Mouse (Mus musculus) retina, postnatal 1 day (tissue): ENCODE measurements around the gene Fhit.

Experiments
- DNase-seq: peaks from one replicate; pipeline ENCODE4 v3.0.0-alpha.2; 2012

The Fhit gene

DNA sequence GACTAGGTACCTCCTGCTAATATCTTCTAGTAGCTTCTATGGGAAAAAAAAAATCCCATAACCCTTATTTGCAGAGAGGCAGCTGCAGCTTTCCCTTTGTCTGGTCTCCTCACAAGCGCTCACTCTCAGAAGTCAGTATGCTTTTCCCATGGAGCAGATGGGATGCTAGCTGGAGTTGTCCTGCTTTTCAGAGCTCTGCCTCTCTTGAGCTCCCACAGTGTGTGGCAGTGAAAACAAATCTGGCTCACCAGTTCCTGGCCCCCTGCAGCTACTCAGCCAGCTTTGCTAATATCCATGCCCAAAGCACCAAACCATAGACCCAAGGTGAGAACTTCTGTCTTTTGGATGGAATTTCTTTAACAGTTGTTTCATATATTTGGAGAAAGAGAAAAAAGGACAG, 1510.4 kb downstream of the Fhit start:
- DNase-seq = no peak

DNA sequence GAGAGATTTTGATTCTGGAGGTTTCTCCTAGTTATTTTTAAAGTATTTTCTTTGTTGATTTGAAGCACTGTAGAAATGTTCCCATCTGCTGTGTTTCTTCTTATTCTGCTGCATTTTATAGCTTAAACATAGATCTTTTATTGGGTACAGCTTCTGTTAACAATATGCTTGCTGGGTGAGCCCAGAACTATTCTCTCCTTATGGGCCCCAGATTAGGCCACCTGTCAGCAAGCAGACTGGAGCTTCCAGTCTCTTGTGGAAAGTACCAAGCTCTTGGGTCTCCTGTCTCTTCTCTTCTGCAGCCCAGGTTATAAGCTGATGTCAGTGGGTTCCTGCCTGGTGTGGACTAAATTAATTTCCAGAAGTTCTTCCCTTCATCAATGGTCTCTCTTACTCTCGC, 1513.4 kb downstream of the Fhit start:
- no peak for DNase-seq

DNA sequence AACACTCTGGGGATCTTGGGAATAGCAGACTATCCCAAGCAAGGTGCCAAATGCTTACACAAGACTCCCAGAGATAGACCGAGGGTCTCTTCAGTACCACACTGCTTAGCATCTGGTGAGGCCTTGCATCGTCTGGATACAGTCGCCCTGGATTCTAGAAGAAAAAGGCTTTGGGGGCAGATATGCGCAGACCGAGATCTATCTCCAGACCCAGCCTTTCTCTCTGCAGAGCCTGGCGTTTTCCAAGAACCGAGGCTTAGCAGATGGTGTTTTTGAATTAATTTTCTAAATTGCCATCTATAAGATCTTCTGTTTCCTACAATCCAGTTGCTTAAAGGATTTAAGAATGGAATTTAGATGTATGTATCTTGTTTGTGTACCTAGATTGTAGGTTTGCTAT, 1515.6 kb downstream of the Fhit start:
- no peak for DNase-seq

DNA sequence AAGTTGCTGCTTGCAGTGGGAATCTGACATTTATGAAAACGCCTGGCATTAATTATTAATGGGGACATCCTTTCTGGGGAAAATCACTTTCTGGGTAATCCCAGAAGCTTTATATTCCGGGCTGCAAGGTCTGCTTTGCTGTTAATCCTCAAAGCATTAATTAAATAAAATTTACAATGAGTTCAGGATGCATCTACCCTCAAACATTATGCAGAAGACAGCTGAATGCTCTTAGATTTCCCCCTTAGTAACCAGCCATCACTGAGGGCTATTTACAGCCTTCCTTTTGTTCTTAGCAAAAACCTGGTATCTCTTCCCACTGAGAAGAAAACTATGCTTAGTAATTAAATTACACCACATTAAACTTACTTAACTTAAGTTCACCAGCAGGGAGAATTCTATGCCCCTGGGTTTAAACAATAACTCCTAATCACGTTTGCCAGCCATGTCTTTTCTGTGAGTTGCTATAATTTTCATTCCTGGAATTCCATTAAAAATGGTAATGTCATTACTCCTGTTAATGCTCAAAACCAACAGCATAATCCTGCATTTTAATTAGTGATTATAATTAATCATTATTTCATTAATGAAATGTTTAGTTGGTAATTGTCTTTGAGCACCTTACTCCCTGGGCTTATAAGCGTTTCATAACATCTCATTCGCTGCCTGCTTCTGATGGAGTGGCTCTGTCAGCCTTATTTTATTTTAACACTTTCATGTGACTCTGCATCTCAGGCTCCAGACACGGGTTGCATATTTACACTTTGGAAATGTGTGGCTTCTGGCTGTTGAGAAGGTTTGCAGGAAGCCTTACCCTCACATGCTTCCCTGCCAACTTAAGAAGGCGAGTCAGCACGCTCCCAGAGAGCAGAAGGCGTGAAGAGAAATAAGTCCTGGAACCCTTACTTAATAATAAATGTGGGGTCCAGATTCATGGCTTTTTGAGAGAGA, 1517.3 kb downstream of the Fhit start:
- peak; percentile 28 for DNase-seq

DNA sequence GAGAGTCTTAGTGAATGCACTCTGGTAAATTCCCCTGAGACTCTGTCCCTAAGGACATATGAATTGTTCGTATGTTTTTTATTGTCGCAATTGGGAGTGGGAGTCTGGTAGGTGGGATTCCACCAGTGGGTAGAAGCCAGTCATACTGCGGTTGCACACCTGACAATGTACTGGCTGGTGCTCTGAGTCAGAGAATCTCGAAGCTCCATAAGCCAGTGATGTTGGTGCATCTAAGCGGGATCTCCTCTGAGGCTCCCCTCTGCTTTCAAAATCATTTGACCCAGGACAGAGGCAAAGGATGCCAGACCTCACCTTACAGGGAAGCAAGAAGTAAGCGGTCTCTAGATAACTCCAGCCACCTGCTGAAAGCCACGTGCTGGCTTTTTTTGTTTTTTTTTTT, 1518.1 kb downstream of the Fhit start:
- DNase-seq = peak; percentile 24

DNA sequence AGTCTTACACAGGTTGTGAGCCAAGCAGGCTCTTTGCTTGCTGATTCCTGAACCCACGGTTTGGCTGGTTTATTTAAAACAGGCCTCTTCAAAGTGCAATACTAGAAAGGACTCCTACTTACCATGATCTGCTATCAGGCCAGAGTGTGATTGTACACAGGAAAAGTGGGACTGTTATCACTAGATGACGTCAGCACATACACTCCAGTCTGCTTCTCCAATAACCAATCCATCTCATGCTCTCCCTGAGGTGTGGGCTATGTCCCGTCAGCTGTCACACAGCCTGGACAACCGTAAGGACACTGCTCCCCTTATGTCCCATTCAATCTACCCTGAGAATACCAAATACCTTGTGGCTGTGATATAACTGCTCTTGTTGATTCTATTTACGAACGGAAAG, 1519.2 kb downstream of the Fhit start:
- no peak for DNase-seq

DNA sequence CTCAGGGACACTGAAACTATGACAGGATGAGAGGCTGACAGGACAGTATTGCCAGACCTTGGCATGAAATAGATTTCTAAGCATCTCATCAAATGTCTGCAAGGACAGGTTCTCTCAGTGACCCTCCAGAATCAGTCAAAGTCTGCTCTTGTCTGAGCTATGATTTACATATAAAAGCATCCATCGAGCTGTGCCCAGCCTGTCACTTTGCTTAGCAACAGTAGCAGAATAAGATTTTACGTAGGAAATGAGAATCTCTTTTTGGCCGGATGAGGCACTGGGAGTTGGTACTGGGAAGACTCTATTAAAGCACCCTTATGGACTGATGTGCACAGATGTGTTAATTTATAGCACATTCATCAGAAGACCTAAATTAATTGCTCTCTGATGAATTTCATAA, 1519.8 kb downstream of the Fhit start:
- DNase-seq = no peak

DNA sequence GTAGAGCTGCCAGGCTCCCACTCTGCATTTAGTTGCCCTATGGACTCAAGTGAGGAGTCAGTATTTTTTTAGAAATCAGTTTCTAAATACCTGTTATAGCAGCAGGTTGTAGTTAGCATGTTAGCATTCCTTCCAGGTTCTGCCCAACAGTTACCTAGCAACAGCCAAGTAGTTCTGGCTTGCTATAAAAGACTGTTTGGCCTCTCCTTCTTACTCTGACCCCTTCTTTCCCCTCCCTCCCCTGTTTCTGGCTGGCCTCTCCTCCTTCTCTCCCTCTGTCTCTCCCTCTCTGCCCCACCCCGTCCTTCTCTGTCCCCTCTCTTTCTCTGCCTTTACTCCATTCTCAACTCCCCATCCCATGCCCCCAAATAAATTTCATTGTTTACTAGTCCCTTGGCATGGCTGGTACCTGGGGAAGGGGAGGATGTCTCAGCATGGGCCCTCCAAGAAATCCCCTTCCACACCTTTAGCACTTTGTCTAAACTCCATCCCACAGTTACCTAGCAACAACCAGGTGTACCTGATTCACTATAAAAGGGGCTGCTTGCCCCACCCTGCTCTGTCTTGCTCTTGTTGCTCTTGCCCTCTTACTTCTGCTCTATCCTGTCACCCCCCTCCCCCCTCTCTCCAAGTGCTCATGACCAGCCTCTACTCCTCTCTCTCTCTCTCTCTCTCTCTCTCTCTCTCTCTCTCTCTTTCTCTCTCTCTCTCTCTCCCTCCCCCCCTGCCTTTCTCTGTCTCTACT, 1527.4 kb downstream of the Fhit start:
- no peak for DNase-seq

DNA sequence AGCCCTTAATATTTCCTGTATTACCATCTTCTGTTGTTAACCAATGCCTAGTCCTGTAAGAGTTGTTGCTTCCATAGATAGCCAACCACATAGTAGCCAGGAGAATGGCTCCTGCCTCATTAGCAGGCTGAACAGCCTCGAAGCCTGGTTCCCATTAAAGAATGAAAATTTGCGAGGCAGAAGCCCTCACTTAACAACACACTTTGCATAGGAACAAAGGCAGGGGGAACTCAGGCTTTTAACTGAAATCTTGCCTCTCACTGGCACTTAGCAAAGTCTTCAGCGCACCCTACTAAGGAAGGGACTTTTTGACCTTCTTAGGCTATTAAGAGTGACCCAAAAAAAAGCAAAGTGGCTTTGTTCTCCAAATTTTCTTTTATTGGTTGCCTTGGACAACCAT, 1529.3 kb downstream of the Fhit start:
- no peak for DNase-seq

DNA sequence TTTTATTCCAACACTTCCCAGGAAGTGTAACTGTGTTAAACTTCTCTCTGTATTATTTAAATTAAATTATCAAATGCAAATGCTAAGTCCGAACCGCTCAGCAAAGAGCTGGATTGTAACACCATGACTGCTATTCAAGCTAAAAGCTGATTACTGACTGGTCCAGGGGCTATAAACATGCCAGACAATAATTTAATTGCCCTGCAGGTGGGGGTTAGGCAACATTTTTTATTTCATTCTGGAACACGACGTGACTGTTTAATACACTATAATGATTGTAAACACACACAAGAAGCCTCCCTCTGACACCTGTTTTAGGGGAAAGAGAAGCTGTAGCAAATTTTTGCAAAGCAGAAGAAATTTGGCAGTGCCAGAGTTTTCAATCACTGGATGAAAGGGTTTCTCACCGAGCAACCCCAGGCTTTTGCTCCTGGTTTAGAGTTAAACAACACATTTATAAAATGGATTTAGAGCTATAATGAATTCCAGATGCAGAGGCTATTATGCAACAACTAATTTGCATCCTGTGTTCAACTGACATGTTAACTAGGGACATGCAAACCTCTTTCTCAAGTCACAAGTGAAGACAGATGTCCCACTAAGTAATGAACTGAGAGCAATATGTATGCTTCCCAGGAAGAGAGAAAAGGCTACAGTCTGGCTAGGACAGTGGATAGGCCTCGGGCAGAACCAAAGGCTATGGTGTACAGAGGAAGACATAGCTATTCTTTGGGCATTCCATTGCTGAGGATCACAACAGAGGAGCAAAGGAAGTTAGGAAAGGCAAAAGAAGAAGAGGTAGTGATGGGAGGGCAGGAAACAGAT, 1538.4 kb downstream of the Fhit start:
- no peak for DNase-seq

DNA sequence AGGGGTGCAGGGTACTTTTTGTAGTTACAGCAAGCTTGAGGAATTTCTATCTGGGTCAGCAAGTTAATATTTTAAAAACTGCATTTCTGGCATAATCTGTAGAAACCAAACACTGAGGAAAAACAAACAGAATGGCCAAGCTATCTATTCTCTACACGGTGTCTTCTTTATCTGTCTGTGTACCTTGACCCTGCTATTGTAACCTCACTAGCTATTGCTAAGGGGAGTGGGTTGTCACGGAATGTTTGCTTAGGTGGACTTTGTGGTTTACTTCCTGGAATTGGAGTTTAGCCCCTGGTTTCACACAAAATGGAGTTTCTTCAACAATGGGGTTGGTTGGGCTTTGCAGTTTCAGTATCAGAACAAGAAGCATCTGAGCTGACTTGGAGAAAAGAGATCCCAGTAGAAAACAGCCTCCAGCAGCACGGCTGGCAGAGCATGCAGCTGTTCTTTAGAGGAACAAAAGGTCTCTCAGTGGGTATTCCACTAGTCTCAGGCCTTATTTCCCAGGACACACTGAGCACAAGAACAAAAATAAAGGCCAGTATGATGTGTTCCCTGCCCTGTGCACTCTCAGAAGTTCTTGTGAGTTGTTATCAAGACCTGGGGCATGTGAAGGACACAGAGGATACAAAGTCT, 1540.8 kb downstream of the Fhit start:
- DNase-seq = peak; percentile 35

DNA sequence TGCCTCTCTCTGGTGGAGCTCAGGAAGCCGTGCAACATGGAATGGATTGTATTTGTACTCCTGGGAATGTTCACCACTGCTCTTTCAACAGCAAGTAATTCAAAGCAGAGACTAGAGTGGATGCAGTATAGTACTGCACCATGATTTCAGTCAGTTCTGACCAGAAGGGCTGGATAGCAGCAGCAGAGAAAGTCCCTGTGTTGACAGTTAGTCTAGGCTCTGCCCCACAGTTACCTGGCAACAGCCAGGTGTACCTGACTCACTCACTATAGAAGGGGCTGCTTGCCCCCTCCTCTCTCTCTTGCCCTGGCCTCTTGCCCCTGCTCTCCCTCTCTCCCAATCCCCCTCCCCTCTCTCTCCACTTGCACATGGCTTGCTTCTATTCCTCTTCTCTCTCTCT, 1542.0 kb downstream of the Fhit start:
- DNase-seq = no peak

DNA sequence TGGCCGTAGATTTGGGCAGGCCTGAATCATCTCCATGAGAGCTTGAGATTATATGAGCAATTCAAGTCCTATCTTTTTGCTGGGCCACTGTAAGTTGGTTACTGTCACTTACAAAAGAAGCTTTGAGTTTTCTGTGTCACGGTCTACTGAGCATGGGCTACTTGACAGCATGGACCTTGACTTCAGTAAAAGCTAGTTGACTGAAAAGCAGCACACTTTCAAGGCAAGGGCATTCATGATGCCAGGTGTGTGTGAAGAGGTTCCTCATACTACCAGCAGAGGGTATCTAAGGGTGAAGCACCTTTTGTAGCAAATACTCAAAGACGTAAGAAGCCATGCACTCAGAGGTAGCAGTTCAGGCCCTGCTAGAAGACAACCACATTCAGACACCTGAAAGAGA, 1548.7 kb downstream of the Fhit start:
- no peak for DNase-seq

DNA sequence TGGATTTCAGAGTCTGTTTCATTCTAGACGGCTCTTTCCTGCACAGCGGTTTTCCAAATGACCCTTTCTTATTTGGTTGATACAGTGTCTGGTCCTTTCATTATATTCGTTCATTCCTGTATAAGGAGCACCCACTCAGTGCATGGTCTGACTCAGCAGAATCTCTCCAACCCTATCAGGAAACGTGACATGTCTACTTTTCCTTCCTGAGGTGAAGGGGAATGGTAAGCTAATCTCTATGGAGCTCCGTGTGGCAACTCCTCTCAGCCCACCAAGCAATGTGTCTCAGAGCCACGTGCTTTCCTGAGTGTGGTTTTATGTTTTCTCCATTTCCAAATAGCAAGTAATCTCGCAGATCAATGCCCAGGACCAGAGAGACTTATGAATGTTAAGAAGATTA, 1552.7 kb downstream of the Fhit start:
- DNase-seq = no peak

DNA sequence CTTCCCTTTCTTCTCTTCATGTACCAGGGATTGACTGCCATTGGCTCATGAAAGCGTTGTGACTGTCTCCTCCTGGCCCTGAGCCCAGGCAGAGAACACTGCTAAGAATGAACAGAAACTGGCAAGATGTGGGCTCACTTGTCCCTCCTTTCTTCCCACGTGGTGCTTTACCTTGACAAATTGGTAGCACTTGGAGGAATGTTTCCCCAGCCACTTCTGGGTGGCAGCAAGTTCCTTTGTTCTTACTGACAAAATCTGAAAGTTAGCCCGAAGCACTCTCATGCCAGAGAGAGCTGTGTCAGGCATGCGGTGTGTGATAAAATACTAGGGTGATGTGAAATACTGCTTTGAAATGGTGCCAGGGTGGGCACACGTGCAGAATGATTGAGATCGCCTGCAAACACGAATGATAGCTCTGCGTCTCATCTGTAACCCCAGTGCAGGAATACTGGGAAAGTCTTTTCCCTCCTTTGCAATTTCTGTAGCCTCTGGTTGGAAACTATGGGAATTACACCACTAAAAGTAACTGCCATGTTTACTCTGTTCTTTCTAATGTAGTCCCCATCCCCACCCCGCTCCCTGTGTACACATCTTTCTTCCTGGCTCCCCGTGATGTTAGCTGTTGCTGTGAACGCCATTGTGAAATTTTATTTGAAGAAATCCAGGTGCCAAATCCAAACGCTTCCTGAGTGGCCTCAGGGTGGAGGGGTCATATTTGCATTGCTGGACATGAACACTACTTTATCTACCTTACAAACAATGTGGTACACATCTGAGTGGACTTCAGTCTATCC, 1555.1 kb downstream of the Fhit start:
- DNase-seq = no peak

DNA sequence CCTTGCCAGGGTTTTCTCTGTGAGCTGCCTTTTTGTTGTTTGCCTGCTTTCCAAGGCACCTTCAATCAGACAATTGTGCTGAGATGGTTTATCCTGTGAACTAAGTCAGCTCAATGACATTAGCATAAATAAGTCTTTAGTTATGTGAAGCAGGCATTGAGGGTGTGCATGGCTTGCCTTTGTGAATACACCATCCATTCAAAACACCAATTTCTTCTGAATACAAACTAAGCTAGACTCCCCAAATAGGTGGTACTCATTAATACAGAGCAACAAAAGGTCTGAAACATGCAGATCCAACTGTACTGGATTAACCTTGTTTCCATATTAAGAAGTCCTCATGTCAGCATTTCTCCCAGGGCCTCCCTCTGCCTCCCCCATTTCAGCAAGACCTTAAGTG, 1561.6 kb downstream of the Fhit start:
- no peak for DNase-seq

DNA sequence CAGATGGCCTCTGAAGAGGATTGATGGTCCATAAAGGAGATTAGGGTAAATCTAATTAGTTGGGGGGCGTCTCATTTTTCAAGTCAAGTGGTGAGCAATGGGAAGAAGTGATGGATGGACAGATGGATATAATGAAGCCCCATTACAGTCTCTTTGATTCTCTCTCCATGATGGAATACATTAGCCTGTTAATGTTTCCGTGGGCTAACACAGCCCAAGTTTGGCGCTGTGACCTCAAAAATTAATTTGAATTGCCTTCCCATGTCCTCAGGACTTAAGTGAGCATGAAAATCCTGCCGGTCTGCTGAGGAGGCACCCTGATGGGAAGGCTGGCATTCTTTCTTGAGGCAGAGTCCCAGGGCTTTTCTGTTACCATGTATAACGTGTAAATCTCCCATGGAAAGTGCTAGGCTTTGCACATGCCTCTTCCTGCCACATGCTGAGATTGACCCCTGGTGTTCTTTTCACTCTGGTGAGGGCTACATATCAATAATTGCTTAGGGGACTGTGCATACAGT, 1564.3 kb downstream of the Fhit start:
- peak; percentile 84 for DNase-seq

DNA sequence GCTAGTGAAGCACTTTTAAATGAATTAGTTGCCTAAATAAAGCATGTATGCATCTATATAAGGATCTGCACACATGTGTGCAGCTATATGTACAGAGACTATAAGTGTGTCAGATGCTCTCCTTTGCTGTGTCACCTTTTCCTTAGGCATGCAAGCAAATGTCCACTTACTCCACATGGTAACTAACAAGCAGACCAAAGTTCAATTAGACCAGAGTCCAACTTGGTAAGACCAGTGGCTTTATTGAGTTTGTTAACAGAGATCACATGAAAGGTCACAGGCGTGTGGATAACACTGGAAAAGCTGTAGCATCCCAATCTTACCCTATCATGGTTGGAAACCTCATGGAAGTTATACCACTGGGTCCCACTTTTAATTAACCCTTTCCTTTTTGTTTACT, 1572.7 kb downstream of the Fhit start:
- no peak for DNase-seq

DNA sequence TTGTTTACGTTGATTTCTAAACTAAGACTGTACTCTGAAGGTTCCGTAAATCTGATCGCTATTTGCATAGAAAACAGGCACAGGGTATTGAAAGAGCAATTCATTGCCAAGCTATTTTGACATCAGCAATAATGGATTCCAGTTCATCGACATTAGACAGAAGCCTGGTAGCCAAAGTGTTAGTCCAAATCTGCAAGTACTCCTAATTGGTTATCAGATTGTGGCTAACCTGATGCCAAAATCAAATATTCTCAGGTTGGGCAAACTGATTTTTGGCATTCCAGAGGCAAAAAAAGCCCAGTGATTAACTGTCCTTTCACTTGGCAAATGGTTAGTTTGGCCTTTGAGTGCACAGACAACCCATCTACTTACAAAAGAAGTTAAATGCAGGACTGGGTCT, 1573.9 kb downstream of the Fhit start:
- no peak for DNase-seq

DNA sequence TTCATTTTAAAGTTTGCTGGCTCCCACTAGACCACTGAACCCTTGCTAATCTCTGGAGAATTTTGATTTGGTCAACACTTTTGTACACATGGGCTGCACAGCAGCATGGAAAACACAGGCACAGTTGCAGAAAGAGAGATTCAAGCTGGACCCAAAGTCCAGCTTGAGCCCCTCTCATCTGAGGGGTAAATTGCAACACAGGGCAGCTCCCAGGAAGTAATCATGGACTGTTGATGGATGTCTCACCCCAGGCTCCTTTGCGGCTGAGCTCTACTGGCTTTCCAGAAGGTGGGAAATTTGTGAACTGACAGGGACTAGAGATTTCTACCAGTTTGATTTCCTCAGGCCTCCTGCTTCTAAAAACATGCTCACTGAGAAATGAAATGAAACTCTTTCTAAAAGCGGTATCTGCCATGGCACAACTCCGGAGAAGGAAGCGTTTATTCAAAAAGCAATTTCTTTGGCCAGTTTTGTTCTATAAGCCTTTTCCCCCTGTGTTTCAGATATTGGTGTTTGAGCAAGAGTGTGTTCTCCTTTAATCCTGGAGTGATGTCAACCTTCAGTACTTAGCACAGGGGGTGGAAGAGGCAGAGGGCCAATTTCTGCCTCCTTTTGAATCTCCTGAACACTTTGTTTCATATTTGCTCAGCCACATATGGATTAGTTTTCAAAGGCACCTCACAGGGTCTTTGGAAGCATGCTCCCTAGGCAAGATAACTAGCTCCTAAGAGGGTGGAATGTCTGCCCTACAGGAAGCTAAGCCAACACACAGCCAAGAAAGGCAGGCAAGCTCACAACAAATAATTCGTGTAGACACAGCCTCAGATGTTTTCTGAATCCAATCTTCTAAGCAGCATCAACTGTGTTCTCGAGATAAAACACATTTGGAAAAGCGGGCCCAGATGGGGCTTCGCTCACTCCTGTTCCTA, 1578.3 kb downstream of the Fhit start:
- DNase-seq = no peak

DNA sequence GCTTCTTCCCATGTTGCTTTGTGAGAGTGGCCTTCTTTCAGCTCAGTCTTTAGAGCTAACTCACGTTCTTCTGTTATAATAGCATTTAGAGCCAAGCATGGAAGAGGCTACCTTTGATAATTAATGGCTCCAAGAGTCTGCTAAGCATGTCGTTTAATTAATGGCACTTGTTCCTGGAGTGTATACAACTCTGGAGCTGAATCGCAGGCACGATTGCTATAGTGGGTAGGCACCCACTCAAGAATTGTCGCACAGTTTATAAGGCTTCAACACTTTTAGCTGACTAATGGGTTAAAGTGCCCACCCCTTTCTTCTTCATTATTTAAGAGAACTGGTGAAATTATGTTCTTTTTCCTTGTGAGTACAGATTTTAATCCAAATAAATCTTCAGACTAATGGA, 1605.5 kb downstream of the Fhit start:
- no peak for DNase-seq
